Mouse (Mus musculus) MEL (cell line): ENCODE data around the gene Robo1. TPM values are rescaled to one million over a fixed set of nuclear protein-coding genes. Genes with fewer than 3 reads are reported as not detected.

ENCODE experiments used
- DNase-seq: peaks from one replicate; pipeline ENCODE4 v3.0.0; 2011; ENCODE audit warnings: low read depth, low spot score
- H3K27ac ChIP-seq: 2 replicates; pipeline ENCODE4 v1.5.1; 2012; ENCODE audit warnings: low read depth, mild to moderate bottlenecking, control low read depth, low read length, moderate library complexity; ENCODE audit not compliant: control insufficient read depth
- H3K27me3 ChIP-seq, 2 experiments: fragments of 150-350 bp in 1 of 2; sonication (generic) in 1 of 2; 2 replicates each; pipeline ENCODE4 v1.6.1; 2012; ENCODE audit warnings: low read length in 2 of 2, mild to moderate bottlenecking in 2 of 2, improper control_type of control experiment in 1 of 2, moderate library complexity in 1 of 2; ENCODE audit not compliant: insufficient read depth in 2 of 2, control insufficient read depth in 1 of 2
- H3K36me3 ChIP-seq, 2 experiments: 2 replicates each; pipeline ENCODE4 v1.6.1; 2012 to 2014; ENCODE audit warnings: low read length in 2 of 2, improper control_type of control experiment in 1 of 2, inconsistent platforms in 1 of 2, mild to moderate bottlenecking in 1 of 2; ENCODE audit not compliant: insufficient read depth in 2 of 2, control insufficient read depth in 1 of 2
- H3K4me1 ChIP-seq, 2 experiments: fragments of 150-350 bp in 1 of 2; sonication (generic) in 1 of 2; 2 replicates each; pipeline ENCODE4 v1.6.1; 2012; ENCODE audit warnings: low read length in 2 of 2, improper control_type of control experiment in 1 of 2, mild to moderate bottlenecking in 1 of 2; ENCODE audit not compliant: insufficient read depth in 2 of 2, control insufficient read depth in 1 of 2
- H3K4me3 ChIP-seq, 2 experiments: fragments of 150-350 bp in 1 of 2; sonication (generic) in 1 of 2; 2 replicates each; pipeline ENCODE4 v1.5.1; 2012; ENCODE audit warnings: low read depth in 2 of 2, low read length in 2 of 2, mild to moderate bottlenecking in 2 of 2, moderate library complexity in 2 of 2, control low read depth in 1 of 2, improper control_type of control experiment in 1 of 2; ENCODE audit not compliant: control insufficient read depth in 1 of 2, insufficient read depth in 1 of 2
- H3K79me2 ChIP-seq: 2 replicates; pipeline ENCODE4 v1.6.1; 2012; ENCODE audit warnings: mild to moderate bottlenecking, low read length, moderate library complexity; ENCODE audit not compliant: control insufficient read depth, poor library complexity, insufficient read depth
- H3K9ac ChIP-seq: 2 replicates; pipeline ENCODE4 v1.6.1; 2012; ENCODE audit warnings: low read depth, mild to moderate bottlenecking, control low read depth, low read length, moderate library complexity; ENCODE audit not compliant: control insufficient read depth, poor library complexity, severe bottlenecking
- H3K9me3 ChIP-seq: fragments of 150-350 bp; sonication (generic); replicated peaks from 2 replicates; pipeline ENCODE4 v1.6.1; 2012; ENCODE audit warnings: mild to moderate bottlenecking, low read length, improper control_type of control experiment, moderate library complexity; ENCODE audit not compliant: insufficient read depth
- CHD2 ChIP-seq: IDR thresholded peaks from 2 replicates; pipeline ENCODE4 v1.6.1; 2011; ENCODE audit warnings: low read length, improper control_type of control experiment
- CTCF ChIP-seq, 3 experiments: IDR thresholded peaks in 2 of 3; conservative IDR thresholded peaks in 1 of 3; 2 replicates each; pipeline ENCODE4 v1.5.1; 2011 to 2012; ENCODE audit warnings: low read length in 3 of 3, low read depth in 2 of 3, mild to moderate bottlenecking in 2 of 3, improper control_type of control experiment in 1 of 3, inconsistent platforms in 1 of 3, mixed read lengths in 1 of 3, moderate library complexity in 1 of 3; ENCODE audit not compliant: control insufficient read depth in 1 of 3, insufficient read depth in 1 of 3, poor library complexity in 1 of 3, severe bottlenecking in 1 of 3
- E2F4 ChIP-seq: IDR thresholded peaks from 2 replicates; pipeline ENCODE4 v1.6.1; 2011; ENCODE audit warnings: low read depth, low read length, improper control_type of control experiment, borderline replicate concordance
- GABPA ChIP-seq: IDR thresholded peaks from 2 replicates; pipeline ENCODE4 v1.6.1; 2012; ENCODE audit warnings: low read depth, mild to moderate bottlenecking, inconsistent platforms, low read length, improper control_type of control experiment, moderate library complexity
- GATA1 ChIP-seq: IDR thresholded peaks from 2 replicates; pipeline ENCODE4 v1.6.1; 2011; ENCODE audit warnings: low read depth, low read length, improper control_type of control experiment
- JUND ChIP-seq: IDR thresholded peaks from 2 replicates; pipeline ENCODE4 v1.6.1; 2011; ENCODE audit warnings: low read depth, mild to moderate bottlenecking, improper control_type of control experiment, low read length
- KAT2A ChIP-seq: conservative IDR thresholded peaks from 2 replicates; pipeline ENCODE4 v1.6.1; 2012; ENCODE audit warnings: low read depth, low read length, improper control_type of control experiment, inconsistent platforms
- MAFK ChIP-seq: IDR thresholded peaks from 2 replicates; pipeline ENCODE4 v1.6.1; 2011; ENCODE audit warnings: low read depth, mild to moderate bottlenecking, low read length, improper control_type of control experiment, borderline replicate concordance
- MAZ ChIP-seq: IDR thresholded peaks from 2 replicates; pipeline ENCODE4 v1.6.1; 2012; ENCODE audit warnings: low read depth, mild to moderate bottlenecking, inconsistent platforms, low read length, improper control_type of control experiment
- MEF2A ChIP-seq: IDR thresholded peaks from 2 replicates; pipeline ENCODE4 v1.6.1; 2014; ENCODE audit warnings: low read depth, mild to moderate bottlenecking, inconsistent platforms, low read length, improper control_type of control experiment; ENCODE audit not compliant: poor library complexity, insufficient replicate concordance, severe bottlenecking; ENCODE audit errors: extremely low read depth
- MYB ChIP-seq: IDR thresholded peaks from 2 replicates; pipeline ENCODE4 v1.6.1; 2011; ENCODE audit warnings: mild to moderate bottlenecking, low read depth, low read length, improper control_type of control experiment
- NELFE ChIP-seq: IDR thresholded peaks from 2 replicates; pipeline ENCODE4 v1.6.1; 2011; ENCODE audit warnings: low read depth, low read length, improper control_type of control experiment
- NRF1 ChIP-seq: IDR thresholded peaks from 2 replicates; pipeline ENCODE4 v1.6.1; 2014; ENCODE audit warnings: low read depth, mild to moderate bottlenecking, inconsistent platforms, low read length, improper control_type of control experiment, moderate library complexity; ENCODE audit not compliant: poor library complexity, insufficient read depth, severe bottlenecking
- POLR2AphosphoS2 ChIP-seq: IDR thresholded peaks from 2 replicates; pipeline ENCODE4 v1.6.1; 2011; ENCODE audit warnings: low read length, improper control_type of control experiment
- POLR2AphosphoS5 ChIP-seq: IDR thresholded peaks from 2 replicates; pipeline ENCODE4 v1.6.1; 2012; ENCODE audit warnings: low read depth, borderline replicate concordance, mild to moderate bottlenecking, inconsistent platforms, low read length, moderate library complexity, mixed read lengths
- TAL1 ChIP-seq: IDR thresholded peaks from 2 replicates; pipeline ENCODE4 v1.6.1; 2012; ENCODE audit warnings: mild to moderate bottlenecking, inconsistent platforms, low read length, moderate library complexity, mixed read lengths
- TCF12 ChIP-seq: IDR thresholded peaks from 2 replicates; pipeline ENCODE4 v1.6.1; 2014; ENCODE audit warnings: low read depth, mild to moderate bottlenecking, inconsistent platforms, low read length, improper control_type of control experiment, moderate library complexity
- USF1 ChIP-seq: IDR thresholded peaks from 2 replicates; pipeline ENCODE4 v1.6.1; 2014; ENCODE audit warnings: low read depth, mild to moderate bottlenecking, inconsistent platforms, low read length, improper control_type of control experiment, moderate library complexity
- USF2 ChIP-seq, 2 experiments: IDR thresholded peaks; 2 replicates each; pipeline ENCODE4 v1.6.1; 2011 to 2012; ENCODE audit warnings: improper control_type of control experiment in 2 of 2, low read length in 2 of 2, borderline replicate concordance in 1 of 2, inconsistent platforms in 1 of 2, low read depth in 1 of 2, mild to moderate bottlenecking in 1 of 2; ENCODE audit not compliant: insufficient read depth in 1 of 2
- ZC3H11A ChIP-seq: IDR thresholded peaks from 2 replicates; pipeline ENCODE4 v1.6.1; 2012; ENCODE audit warnings: low read depth, mild to moderate bottlenecking, inconsistent platforms, low read length, improper control_type of control experiment
- ZMIZ1 ChIP-seq: IDR thresholded peaks from 2 replicates; pipeline ENCODE4 v1.6.1; 2012; ENCODE audit warnings: low read depth, mild to moderate bottlenecking, inconsistent platforms, low read length, improper control_type of control experiment, moderate library complexity
- polyA plus RNA-seq, 2 experiments: library from polyadenylated mRNA; stranded (reverse) in 1 of 2; unstranded in 1 of 2; fragments of >175 nt in 1 of 2; fragments of >200 nt in 1 of 2; gene quantifications; 2 replicates each; pipeline versions ENCODE4 v1.2.1 to v1.2.4; 2012; ENCODE audit warnings: low replicate concordance in 2 of 2, low read depth in 1 of 2; ENCODE audit not compliant: insufficient read length in 2 of 2, insufficient read depth in 1 of 2, missing spikeins in 1 of 2
- total RNA-seq: library from RNA; depleted of rRNA; stranded (reverse); fragments of 300-350 nt; gene quantifications from 2 replicates; pipeline ENCODE4 v1.2.3, GENCODE M21; 2012

Robo1 gene
- total and polyA plus RNA-seq, 3 experiments = not detected

- Histone ChIP-seq H3K79me2 (no peaks in the 10 kb centered on the region), H3K9ac (no peak overlapping the region), H3K9me3 (no peaks in the 10 kb centered on the region), H3K27ac (no peak overlapping the region), H3K36me3 (no peaks in the 10 kb centered on the region), H3K27me3 (no peaks in the 10 kb centered on the region), H3K4me3 (no peak overlapping the region), H3K4me1 (no peaks in the 10 kb centered on the region)
- DNase-seq = no peak
- TF ChIP-seq TAL1 (no peak), MAFK (no peak)
Measured at GRCm38 (mm10) chr16:72470037-72470673, 162.0 kb downstream of the Robo1 start.

- Histone ChIP-seq H3K27me3 (no peaks in the 10 kb centered on the region), H3K9me3 (no peaks in the 10 kb centered on the region), H3K4me1 (no peaks in the 10 kb centered on the region), H3K79me2 (no peaks in the 10 kb centered on the region), H3K27ac (no peak overlapping the region), H3K4me3 (no peak overlapping the region), H3K9ac (no peak overlapping the region), H3K36me3 (no peaks in the 10 kb centered on the region)
- DNase-seq = no peak
- no peak for TF ChIP-seq MYB
- no peak for TF ChIP-seq CHD2
- TF ChIP-seq E2F4 = no peak
- no peak for TF ChIP-seq KAT2A
- no peak for TF ChIP-seq NRF1
- no peak for TF ChIP-seq POLR2AphosphoS5
- TF ChIP-seq TAL1 = no peak
- no peak for TF ChIP-seq GABPA
- no peak for TF ChIP-seq TCF12
- no peak for TF ChIP-seq USF1
- TF ChIP-seq JUND = no peak
- TF ChIP-seq USF2 (IDR thresholded peaks at IDR 0.05; ENCODE audit: borderline replicate concordance in 1 of 2, insufficient read depth in 1 of 2, low read depth in 1 of 2, low read length in 2 of 2) = no peak
- no peak for TF ChIP-seq NELFE
- TF ChIP-seq ZMIZ1 = no peak
- no peak for TF ChIP-seq GATA1
- no peak for TF ChIP-seq MAZ
- TF ChIP-seq CTCF (IDR thresholded peaks at IDR 0.05 in 2 of 3, conservative IDR thresholded peaks at IDR 0.05 in 1 of 3; ENCODE audit: control insufficient read depth in 1 of 3, insufficient read depth in 1 of 3, low read depth in 2 of 3, low read length in 3 of 3, poor library complexity in 1 of 3, severe bottlenecking in 1 of 3) = no peak
- TF ChIP-seq MEF2A = no peak
- no peak for TF ChIP-seq POLR2AphosphoS2
- no peak for TF ChIP-seq ZC3H11A
- TF ChIP-seq, all 39 proteins: peak for 0
Measured at GRCm38 (mm10) chr16:72510716-72511199, 202.7 kb downstream of the Robo1 start.
